Mouse (Mus musculus): ENCODE measurements around the gene Mical2.

The Mical2 gene

GRCm38 (mm10) chr7:112202194-112202593 lies 23.5 kb upstream of the Mical2 start:
- Histone ChIP-seq H3K36me3 (ENCODE audit: control insufficient read depth, insufficient read depth, low read length, poor library complexity, severe bottlenecking) (no peaks in the 10 kb centered on the region), H3K27me3 (ENCODE audit: control insufficient read depth, insufficient read depth, low read length, poor library complexity, severe bottlenecking) (no peaks in the 10 kb centered on the region)
- no peak for DNase-seq (ENCODE audit: low read depth, low spot score)

GRCm38 (mm10) chr7:112202843-112203242 lies 22.8 kb upstream of the Mical2 start:
- H3K27me3 ChIP-seq (ENCODE audit: control insufficient read depth, insufficient read depth, low read length, poor library complexity, severe bottlenecking): no peaks in the 10 kb centered on the region
- no peak for DNase-seq (ENCODE audit: low read depth, low spot score)
- H3K36me3 ChIP-seq (ENCODE audit: control insufficient read depth, insufficient read depth, low read length, poor library complexity, severe bottlenecking): no peaks in the 10 kb centered on the region

- Histone ChIP-seq H3K36me3 (ENCODE audit: control insufficient read depth, insufficient read depth, low read length, poor library complexity, severe bottlenecking) (no peaks in the 10 kb centered on the region), H3K27me3 (ENCODE audit: control insufficient read depth, insufficient read depth, low read length, poor library complexity, severe bottlenecking) (no peaks in the 10 kb centered on the region)
- DNase-seq (ENCODE audit: low read depth, low spot score): no peak
Observed at GRCm38 (mm10) chr7:112203937-112204336, 21.7 kb upstream of the Mical2 start.

- DNase-seq (ENCODE audit: low read depth, low spot score): no peak
- H3K27me3 ChIP-seq (ENCODE audit: control insufficient read depth, insufficient read depth, low read length, poor library complexity, severe bottlenecking): no peaks in the 10 kb centered on the region
- no peaks in the 10 kb centered on the region for H3K36me3 ChIP-seq (ENCODE audit: control insufficient read depth, insufficient read depth, low read length, poor library complexity, severe bottlenecking)
Observed at GRCm38 (mm10) chr7:112204380-112204963, 21.2 kb upstream of the Mical2 start.

GRCm38 (mm10) chr7:112205513-112205912 lies 20.1 kb upstream of the Mical2 start:
- no peak for DNase-seq (ENCODE audit: low read depth, low spot score)

GRCm38 (mm10) chr7:112207717-112208116 lies 17.9 kb upstream of the Mical2 start:
- H3K36me3 ChIP-seq (ENCODE audit: control insufficient read depth, insufficient read depth, low read length, poor library complexity, severe bottlenecking): no peaks in the 10 kb centered on the region
- H3K27me3 ChIP-seq (ENCODE audit: control insufficient read depth, insufficient read depth, low read length, poor library complexity, severe bottlenecking): no peaks in the 10 kb centered on the region
- DNase-seq (ENCODE audit: low read depth, low spot score): no peak

More at GRCm38 (mm10) chr7:112205513-112205912, 20.1 kb upstream of the Mical2 start:
- Histone ChIP-seq H3K27me3 (ENCODE audit: control insufficient read depth, insufficient read depth, low read length, poor library complexity, severe bottlenecking) (no peaks in the 10 kb centered on the region), H3K36me3 (ENCODE audit: control insufficient read depth, insufficient read depth, low read length, poor library complexity, severe bottlenecking) (no peaks in the 10 kb centered on the region)

GRCm38 (mm10) chr7:112208323-112209167 lies 17.1 kb upstream of the Mical2 start:
- DNase-seq (ENCODE audit: low read depth, low spot score): no peak
- H3K27me3 ChIP-seq (ENCODE audit: control insufficient read depth, insufficient read depth, low read length, poor library complexity, severe bottlenecking): no peaks in the 10 kb centered on the region
- no peaks in the 10 kb centered on the region for H3K36me3 ChIP-seq (ENCODE audit: control insufficient read depth, insufficient read depth, low read length, poor library complexity, severe bottlenecking)

- no peaks in the 10 kb centered on the region for H3K27me3 ChIP-seq (ENCODE audit: control insufficient read depth, insufficient read depth, low read length, poor library complexity, severe bottlenecking)
- H3K36me3 ChIP-seq (ENCODE audit: control insufficient read depth, insufficient read depth, low read length, poor library complexity, severe bottlenecking): no peaks in the 10 kb centered on the region
- DNase-seq (ENCODE audit: low read depth, low spot score): no peak
Observed at GRCm38 (mm10) chr7:112209621-112210020, 16.0 kb upstream of the Mical2 start.

- no peaks in the 10 kb centered on the region for H3K27me3 ChIP-seq (ENCODE audit: control insufficient read depth, insufficient read depth, low read length, poor library complexity, severe bottlenecking)
- no peaks in the 10 kb centered on the region for H3K36me3 ChIP-seq (ENCODE audit: control insufficient read depth, insufficient read depth, low read length, poor library complexity, severe bottlenecking)
- no peak for DNase-seq (ENCODE audit: low read depth, low spot score)
Observed at GRCm38 (mm10) chr7:112212921-112213721, 12.5 kb upstream of the Mical2 start.

GRCm38 (mm10) chr7:112215871-112216270 lies 9.8 kb upstream of the Mical2 start:
- Histone ChIP-seq H3K27me3 (ENCODE audit: control insufficient read depth, insufficient read depth, low read length, poor library complexity, severe bottlenecking) (no peaks in the 10 kb centered on the region), H3K36me3 (ENCODE audit: control insufficient read depth, insufficient read depth, low read length, poor library complexity, severe bottlenecking) (no peaks in the 10 kb centered on the region)
- no peak for DNase-seq (ENCODE audit: low read depth, low spot score)

GRCm38 (mm10) chr7:112216720-112217119 lies 8.9 kb upstream of the Mical2 start:
- no peaks in the 10 kb centered on the region for H3K27me3 ChIP-seq (ENCODE audit: control insufficient read depth, insufficient read depth, low read length, poor library complexity, severe bottlenecking)
- H3K36me3 ChIP-seq (ENCODE audit: control insufficient read depth, insufficient read depth, low read length, poor library complexity, severe bottlenecking): no peaks in the 10 kb centered on the region
- DNase-seq (ENCODE audit: low read depth, low spot score): no peak

- no peak for DNase-seq (ENCODE audit: low read depth, low spot score)
- Histone ChIP-seq H3K36me3 (ENCODE audit: control insufficient read depth, insufficient read depth, low read length, poor library complexity, severe bottlenecking) (no peaks in the 10 kb centered on the region), H3K27me3 (ENCODE audit: control insufficient read depth, insufficient read depth, low read length, poor library complexity, severe bottlenecking) (no peaks in the 10 kb centered on the region)
Observed at GRCm38 (mm10) chr7:112217208-112217607, 8.4 kb upstream of the Mical2 start.

- H3K36me3 ChIP-seq (ENCODE audit: control insufficient read depth, insufficient read depth, low read length, poor library complexity, severe bottlenecking): no peaks in the 10 kb centered on the region
- no peaks in the 10 kb centered on the region for H3K27me3 ChIP-seq (ENCODE audit: control insufficient read depth, insufficient read depth, low read length, poor library complexity, severe bottlenecking)
- no peak for DNase-seq (ENCODE audit: low read depth, low spot score)
Observed at GRCm38 (mm10) chr7:112222733-112223524, 2.7 kb upstream of the Mical2 start.

GRCm38 (mm10) chr7:112224854-112225253 lies 802 bp upstream of the Mical2 start:
- H3K27me3 ChIP-seq (ENCODE audit: control insufficient read depth, insufficient read depth, low read length, poor library complexity, severe bottlenecking): no peaks in the 10 kb centered on the region
- DNase-seq (ENCODE audit: low read depth, low spot score): no peak
- H3K36me3 ChIP-seq (ENCODE audit: control insufficient read depth, insufficient read depth, low read length, poor library complexity, severe bottlenecking): no peaks in the 10 kb centered on the region

All from splenic B cell, adult 2 months (primary cell).